Mouse (Mus musculus): Measurements from ENCODE around the gene Pcnx. TPM values are rescaled to one million over a fixed set of nuclear protein-coding genes. Genes with fewer than 3 reads are reported as not detected.

Gene Pcnx
- polyA plus RNA-seq, 1 experiment from 2014 or later = 13.5 TPM

DNA sequence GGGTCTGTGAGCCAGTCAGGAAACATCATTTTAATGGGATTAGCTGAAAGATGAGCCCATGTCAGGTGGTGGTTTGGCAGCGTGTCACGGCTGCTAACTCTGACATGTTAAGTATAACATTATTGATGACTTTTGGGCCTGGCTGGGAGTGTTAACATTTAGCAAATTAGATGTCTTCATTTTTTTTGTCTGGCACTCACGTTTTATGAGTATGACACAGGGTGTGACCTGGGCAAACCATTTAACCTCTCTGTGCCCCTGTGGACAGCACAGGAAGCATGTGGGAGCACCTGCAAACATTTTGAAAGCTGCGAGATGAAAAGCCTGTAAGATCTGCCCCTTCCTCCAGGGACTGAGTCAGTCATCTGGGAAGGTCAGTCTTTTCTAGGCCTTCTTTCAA, 2.6 kb upstream of the Pcnx start:
- H3K36me3 ChIP-seq = no peaks in the 10 kb centered on the region
- WGBS = 14% methylated on average over 4 of the region's 4 CpGs
- H3K27me3 ChIP-seq = peaks cover 12% of the 10 kb centered on the region
- no peak overlapping the region for H3K4me2 ChIP-seq (replicated peaks)
- H3K4me1 ChIP-seq = peaks cover 38% of the 10 kb centered on the region
- no peaks in the 10 kb centered on the region for H3K9me3 ChIP-seq
- no peak overlapping the region for H3K27ac ChIP-seq
- no peak overlapping the region for H3K4me3 ChIP-seq
- no peak for ATAC-seq (ENCODE audit: low FRiP score, low read depth)
- no peak overlapping the region for H3K9ac ChIP-seq

DNA sequence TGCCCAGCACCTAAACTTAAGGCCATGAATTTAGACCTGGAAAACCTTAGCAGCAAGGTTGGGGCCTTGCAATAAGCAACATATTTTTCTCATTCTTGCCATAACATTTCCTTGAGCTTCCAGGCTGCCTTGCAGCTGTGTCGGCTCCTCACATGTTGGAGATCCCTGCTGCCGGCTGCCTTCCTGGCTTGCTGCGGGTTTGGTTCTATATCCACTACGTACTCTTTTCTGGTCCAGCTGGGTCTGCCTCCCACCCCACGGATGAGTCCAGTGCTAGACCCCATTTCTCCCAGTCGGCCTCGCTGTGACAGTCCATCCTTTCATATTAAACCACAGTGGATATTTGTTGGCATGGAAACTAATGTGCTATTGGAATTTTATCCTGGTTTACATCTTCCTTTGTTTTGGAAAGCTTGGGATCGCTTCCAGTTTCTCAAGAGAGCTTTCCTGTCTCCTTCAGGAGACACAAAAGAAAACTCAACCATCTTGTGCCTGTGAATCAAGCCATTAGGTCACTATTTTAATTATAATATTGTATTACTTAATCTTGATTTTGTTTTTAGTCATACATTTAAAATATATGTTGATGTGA, 1.7 kb upstream of the Pcnx start:
- Histone ChIP-seq H3K27me3 (peaks cover 12% of the 10 kb centered on the region), H3K9ac (no peak overlapping the region), H3K27ac (no peak overlapping the region), H3K4me3 (no peak overlapping the region), H3K9me3 (no peaks in the 10 kb centered on the region), H3K4me2 (replicated peaks) (no peak overlapping the region), H3K4me1 (peaks cover 46% of the 10 kb centered on the region), H3K36me3 (no peaks in the 10 kb centered on the region)
- ATAC-seq (ENCODE audit: low FRiP score, low read depth) = no peak
- WGBS = 68% methylated on average over 8 of the region's 8 CpGs

DNA sequence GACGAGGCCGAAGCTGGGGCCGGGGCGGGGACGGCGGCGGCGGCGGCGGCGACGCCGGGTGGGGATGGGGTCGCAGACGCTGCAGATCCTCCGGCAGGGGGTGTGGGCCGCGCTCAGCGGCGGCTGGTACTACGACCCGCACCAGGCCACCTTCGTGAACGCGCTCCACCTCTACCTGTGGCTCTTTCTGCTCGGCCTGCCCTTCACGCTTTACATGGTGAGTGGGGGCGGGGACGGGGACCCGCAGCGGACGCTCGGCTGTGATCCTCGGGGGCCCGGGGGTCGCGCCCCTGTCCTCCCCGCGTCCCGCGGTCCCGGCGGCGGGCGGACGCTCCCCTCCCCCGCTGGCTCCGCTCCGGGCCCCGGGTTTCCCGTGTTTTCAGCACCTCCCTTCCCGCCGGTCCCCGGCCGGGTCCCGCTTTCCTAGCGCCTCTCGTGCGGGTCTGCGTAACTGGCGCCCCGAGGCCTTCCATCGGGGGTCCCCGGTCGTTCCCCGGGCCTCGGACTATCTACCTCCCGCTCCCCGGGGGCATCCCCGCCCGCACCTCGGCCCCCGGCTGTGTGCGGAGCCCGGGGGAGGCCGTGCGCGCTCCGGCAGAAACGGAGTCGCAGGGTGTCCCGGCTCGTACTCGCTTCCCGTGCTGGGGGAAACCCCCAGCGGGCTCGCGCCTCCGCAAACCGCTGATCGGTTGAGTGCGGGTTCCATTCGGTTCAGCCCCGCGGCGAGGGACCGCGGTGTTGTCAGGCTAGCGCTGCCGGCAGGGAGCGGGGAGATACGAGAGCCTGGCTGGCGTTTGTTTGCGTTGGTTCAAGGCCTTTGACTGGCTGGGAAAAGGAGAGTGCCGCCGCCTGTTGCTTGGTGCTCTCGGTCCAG, 722 bp downstream of the Pcnx start:
- peak; percentile 77 for ATAC-seq (ENCODE audit: low FRiP score, low read depth)
- H3K9me3 ChIP-seq = no peaks in the 10 kb centered on the region
- peak overlapping the region; percentile 94 for H3K4me3 ChIP-seq
- H3K4me1 ChIP-seq = peaks cover 53% of the 10 kb centered on the region
- under 1% methylated on average over 93 of the region's 107 CpGs for WGBS
- H3K36me3 ChIP-seq = no peaks in the 10 kb centered on the region
- H3K4me2 ChIP-seq (replicated peaks) = peak overlapping the region; percentile 78
- H3K27me3 ChIP-seq = peaks cover 9% of the 10 kb centered on the region
- H3K9ac ChIP-seq = peak overlapping the region; percentile 95
- peak overlapping the region; percentile 90 for H3K27ac ChIP-seq

DNA sequence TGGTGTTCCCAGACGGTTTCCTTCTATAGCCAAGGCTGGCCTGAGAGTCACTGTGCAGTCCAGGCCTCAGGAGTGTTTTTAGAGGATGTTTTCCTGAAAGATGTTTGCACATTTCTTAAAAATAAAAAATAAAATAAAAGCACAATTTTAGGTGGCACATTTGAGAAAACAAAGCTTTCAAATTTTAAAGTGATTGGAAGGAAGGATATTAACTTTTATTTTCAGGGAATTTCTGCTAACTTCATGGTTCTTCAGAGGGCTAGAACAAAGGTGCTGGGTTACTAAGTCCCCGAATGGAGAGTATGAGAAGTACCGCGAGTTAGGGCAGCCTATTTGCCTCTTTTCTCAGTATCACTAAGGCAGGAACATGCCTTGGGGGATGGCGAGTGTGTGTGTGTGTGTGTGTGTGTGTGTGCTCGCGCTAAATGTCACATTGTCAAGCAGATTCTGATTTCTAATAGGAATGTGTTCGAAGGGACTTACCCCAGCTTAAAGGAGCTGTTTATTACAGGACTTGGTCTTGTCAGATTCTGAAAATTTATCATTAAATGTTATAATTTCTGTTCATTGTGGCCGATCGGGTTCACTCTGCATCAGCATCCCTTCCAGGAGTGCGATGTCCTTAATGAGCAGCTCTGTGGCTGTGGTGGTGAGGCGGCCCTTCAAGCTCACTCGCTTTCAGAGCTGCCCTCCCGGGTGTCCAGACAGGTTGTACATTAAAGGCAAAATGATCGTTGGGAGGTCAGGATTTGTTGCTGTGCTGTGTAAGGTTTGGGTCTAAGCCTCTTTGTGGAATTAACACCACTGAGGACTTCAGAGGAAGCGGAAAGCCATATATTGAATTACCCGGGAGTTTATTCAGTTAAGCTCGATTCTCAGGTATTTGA, 1.6 kb downstream of the Pcnx start:
- H3K9me3 ChIP-seq = no peaks in the 10 kb centered on the region
- peak overlapping the region; percentile 78 for H3K4me2 ChIP-seq (replicated peaks)
- no peaks in the 10 kb centered on the region for H3K36me3 ChIP-seq
- H3K4me1 ChIP-seq = peaks cover 52% of the 10 kb centered on the region
- 21% methylated on average over 18 of the region's 18 CpGs for WGBS
- peak overlapping the region; percentile 90; the same call in 1 of the 2 replicates for H3K27ac ChIP-seq
- H3K4me3 ChIP-seq = peak overlapping the region; percentile 94
- ATAC-seq (ENCODE audit: low FRiP score, low read depth) = no peak
- H3K9ac ChIP-seq = peak overlapping the region; percentile 95
- peaks cover 7% of the 10 kb centered on the region; the same call in 1 of the 2 replicates for H3K27me3 ChIP-seq

DNA sequence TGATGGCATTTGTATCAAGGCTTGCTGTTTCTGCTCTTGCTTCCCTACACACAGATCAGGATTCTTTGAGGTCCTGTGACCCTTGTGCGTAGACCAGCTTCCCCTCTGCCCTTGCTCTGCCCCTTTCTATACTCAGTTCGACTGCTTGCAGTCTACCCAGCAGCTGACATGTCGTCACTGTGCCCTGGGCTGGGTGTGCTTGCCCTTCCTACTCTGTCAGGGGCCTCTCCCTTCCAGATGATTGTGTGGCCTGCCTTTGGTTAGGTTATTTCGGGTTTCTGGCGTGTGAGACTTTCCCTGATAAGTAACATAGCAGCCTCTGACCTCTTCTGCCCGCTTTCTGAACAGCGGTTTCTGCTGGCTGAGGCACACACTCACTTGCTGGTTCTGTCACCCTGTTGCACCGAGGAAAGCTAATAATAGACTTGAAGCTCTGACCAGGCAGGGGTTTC, 2.6 kb downstream of the Pcnx start:
- no peak for ATAC-seq (ENCODE audit: low FRiP score, low read depth)
- Histone ChIP-seq H3K9me3 (no peaks in the 10 kb centered on the region), H3K9ac (peak overlapping the region; percentile 95), H3K4me2 (replicated peaks) (peak overlapping the region; percentile 78), H3K27me3 (peaks cover 7% of the 10 kb centered on the region; the same call in 1 of the 2 replicates), H3K27ac (no peak overlapping the region), H3K36me3 (no peaks in the 10 kb centered on the region), H3K4me3 (peak overlapping the region; percentile 94), H3K4me1 (peaks cover 43% of the 10 kb centered on the region)
- 41% methylated on average over 8 of the region's 8 CpGs for WGBS

DNA sequence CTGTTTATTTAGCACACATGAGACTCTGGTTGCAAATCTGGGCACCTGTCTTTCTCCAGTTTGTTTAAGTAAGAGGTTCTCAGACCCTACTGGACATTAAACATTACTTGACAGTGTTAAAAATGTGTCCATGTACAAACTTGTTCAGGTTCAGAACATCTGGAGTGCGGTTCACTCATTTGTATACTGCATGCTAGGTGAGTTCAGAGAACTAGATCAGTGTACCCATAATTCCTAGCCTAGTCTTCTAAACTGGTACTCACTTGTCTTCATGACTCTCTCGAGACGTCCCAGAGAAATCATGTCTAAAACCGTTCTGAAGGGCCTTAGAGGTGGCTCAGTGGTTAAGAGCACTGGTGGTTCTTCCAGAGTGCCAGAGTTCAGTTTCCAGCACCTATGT, 4.1 kb downstream of the Pcnx start:
- Histone ChIP-seq H3K4me3 (no peak overlapping the region), H3K4me2 (replicated peaks) (no peak overlapping the region), H3K27ac (no peak overlapping the region), H3K4me1 (peaks cover 31% of the 10 kb centered on the region), H3K27me3 (no peaks in the 10 kb centered on the region), H3K9ac (no peak overlapping the region), H3K9me3 (no peaks in the 10 kb centered on the region), H3K36me3 (no peaks in the 10 kb centered on the region)
- WGBS = 82% methylated on average over 4 of the region's 4 CpGs
- no peak for ATAC-seq (ENCODE audit: low FRiP score, low read depth)

DNA sequence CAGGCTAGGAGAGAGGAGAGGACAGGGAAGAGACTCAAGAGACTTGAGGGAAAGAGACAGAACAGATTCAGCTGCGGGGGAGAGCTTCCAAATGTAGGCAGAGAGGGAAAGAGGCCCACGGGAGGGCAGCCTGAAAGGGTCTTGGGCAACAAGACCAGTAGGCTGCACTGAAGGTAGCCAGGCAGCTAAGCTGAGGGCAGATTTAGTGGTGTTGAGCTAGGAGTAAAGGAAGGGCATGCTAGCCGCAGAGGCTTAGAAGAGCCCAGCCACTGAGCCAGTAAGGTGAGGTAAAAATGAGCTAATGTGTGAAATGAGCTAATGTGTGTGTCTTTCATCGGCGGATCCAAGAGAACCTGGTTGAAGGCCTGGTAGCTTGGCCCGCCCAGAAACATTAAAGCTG, 5.4 kb downstream of the Pcnx start:
- Histone ChIP-seq H3K9ac (no peak overlapping the region), H3K4me2 (replicated peaks) (no peak overlapping the region), H3K27ac (no peak overlapping the region), H3K4me3 (no peak overlapping the region), H3K4me1 (peaks cover 30% of the 10 kb centered on the region), H3K9me3 (no peaks in the 10 kb centered on the region), H3K36me3 (no peaks in the 10 kb centered on the region), H3K27me3 (no peaks in the 10 kb centered on the region)
- no peak for ATAC-seq (ENCODE audit: low FRiP score, low read depth)
- WGBS = 83% methylated on average over 6 of the region's 6 CpGs

DNA sequence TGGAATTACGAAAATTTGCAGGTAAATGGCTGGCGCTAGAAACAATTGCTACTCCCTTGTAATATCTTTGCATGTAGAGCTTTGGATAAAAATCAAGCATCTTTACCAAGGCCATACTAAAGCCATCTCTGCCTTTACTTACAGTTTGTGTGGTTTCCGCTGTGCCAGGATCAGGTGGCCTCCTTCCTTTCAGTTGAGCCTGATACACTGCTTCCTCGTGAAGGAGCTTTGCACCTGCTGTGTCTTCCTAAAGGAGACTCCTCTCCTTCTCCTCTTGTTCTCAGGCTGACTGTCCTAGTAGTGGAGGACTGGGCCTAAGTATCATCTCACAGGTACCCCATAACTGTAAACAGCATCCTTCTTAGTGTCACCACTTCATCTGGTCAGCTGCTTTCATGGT, 7.5 kb downstream of the Pcnx start:
- Histone ChIP-seq H3K4me3 (no peak overlapping the region), H3K4me2 (replicated peaks) (no peak overlapping the region), H3K36me3 (no peaks in the 10 kb centered on the region), H3K9me3 (no peaks in the 10 kb centered on the region), H3K9ac (no peak overlapping the region), H3K27ac (no peak overlapping the region), H3K4me1 (peaks cover 25% of the 10 kb centered on the region), H3K27me3 (no peaks in the 10 kb centered on the region)
- no peak for ATAC-seq (ENCODE audit: low FRiP score, low read depth)
- WGBS = 93% methylated on average over 4 of the region's 4 CpGs

DNA sequence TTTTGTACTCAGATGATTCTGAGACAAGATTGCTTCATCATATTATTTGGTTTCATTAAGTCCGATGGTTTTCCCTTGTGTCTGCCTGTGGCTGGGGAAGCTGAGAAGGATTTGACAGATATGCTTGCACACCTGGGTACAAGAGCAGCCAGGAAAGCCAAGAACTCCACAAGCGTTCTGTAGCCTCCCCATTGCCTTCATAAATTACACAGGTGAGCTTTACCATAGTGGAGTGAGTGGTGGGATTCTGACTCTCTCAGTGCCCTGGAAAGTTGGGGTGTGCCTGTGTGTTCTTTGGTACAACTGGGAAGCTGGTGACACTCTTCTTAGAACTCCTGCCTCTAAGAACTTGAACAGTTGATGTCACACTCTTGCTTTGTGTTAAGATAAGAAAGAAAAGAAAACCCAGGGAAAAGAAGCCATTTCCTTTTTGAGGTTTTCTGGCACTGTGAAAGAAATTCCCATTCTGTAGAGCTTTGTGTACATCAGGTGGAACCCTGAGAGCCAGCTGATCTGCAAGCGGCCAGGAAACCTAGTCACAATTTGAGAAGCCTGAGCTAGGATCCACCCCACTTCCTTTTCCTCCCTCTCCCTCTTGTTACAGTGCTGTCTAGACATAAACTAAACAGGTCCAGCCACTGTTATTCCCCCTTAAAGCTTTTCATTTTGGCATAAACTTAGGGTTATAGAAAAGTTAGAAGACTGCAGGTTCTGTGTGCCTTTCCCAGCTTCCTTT, 9.6 kb downstream of the Pcnx start:
- H3K36me3 ChIP-seq = no peaks in the 10 kb centered on the region
- 76% methylated on average over 3 of the region's 3 CpGs for WGBS
- H3K4me2 ChIP-seq (replicated peaks) = no peak overlapping the region
- no peaks in the 10 kb centered on the region for H3K9me3 ChIP-seq
- H3K4me3 ChIP-seq = no peak overlapping the region
- H3K27me3 ChIP-seq = no peaks in the 10 kb centered on the region
- H3K9ac ChIP-seq = no peak overlapping the region
- no peak for ATAC-seq (ENCODE audit: low FRiP score, low read depth)
- H3K4me1 ChIP-seq = peaks cover 30% of the 10 kb centered on the region
- no peak overlapping the region for H3K27ac ChIP-seq

DNA sequence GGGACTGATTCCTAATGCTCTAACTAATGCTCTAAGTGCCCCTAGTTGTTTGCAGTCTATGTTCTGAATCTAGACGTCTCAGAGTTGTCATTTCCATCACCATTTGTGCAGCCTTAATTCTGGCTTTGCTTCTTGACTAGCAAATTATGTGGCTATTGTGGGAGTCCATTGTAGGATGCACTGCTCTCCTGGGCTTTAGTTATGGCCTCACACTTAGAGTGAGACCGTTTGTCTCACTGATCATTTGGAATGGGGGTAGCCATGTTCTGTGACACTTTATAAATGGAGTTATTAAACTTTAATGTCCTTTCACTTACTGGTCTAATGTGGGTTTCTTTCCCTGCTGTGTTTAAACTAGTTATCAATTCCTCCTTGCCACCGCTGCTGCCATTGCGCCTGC, 13.5 kb downstream of the Pcnx start:
- Histone ChIP-seq H3K4me1 (peaks cover 25% of the 10 kb centered on the region), H3K4me3 (no peak overlapping the region), H3K27ac (no peak overlapping the region), H3K27me3 (no peaks in the 10 kb centered on the region), H3K9me3 (no peaks in the 10 kb centered on the region), H3K36me3 (no peaks in the 10 kb centered on the region; the same call in 1 of the 2 replicates), H3K4me2 (replicated peaks) (no peak overlapping the region), H3K9ac (no peak overlapping the region)
- no peak for ATAC-seq (ENCODE audit: low FRiP score, low read depth)
- 66% methylated on average over 4 of the region's 4 CpGs for WGBS

DNA sequence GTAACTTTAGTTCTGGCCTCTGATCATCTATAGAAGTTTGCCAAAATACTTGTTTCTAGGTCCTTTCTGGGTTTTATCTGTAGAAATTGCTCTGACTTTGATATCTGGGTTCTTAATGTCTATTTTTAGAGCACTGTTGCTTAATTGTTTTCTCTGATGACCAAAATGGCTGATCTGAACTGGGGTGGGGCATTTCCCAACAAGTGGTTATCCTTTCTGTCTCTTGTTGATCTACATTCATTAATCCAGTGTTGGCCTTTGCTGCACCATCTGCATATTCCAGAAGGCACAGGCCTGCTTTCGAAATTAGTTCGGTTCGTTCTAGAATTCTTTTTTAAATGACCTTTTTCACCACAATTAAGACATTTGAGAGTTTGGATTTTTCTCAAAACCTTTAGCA, 20.3 kb downstream of the Pcnx start:
- Histone ChIP-seq H3K27me3 (no peaks in the 10 kb centered on the region), H3K4me2 (replicated peaks) (no peak overlapping the region), H3K27ac (no peak overlapping the region), H3K9ac (no peak overlapping the region), H3K36me3 (no peaks in the 10 kb centered on the region; the same call in 1 of the 2 replicates), H3K4me3 (no peak overlapping the region), H3K4me1 (peaks cover 12% of the 10 kb centered on the region), H3K9me3 (no peaks in the 10 kb centered on the region)
- ATAC-seq (ENCODE audit: low FRiP score, low read depth) = no peak
- WGBS = 96% methylated on average over 3 of the region's 3 CpGs

Data from limb, embryonic 13.5 days (tissue).